Mouse (Mus musculus) brain, embryonic 14.5 days (tissue): ENCODE measurements around the gene Grasp.

Experiments
- CTCF ChIP-seq: fragments of 200-500 bp; IDR thresholded peaks from 2 replicates; pipeline ENCODE4 v1.5.1; 2012; ENCODE audit warnings: inconsistent platforms, mild to moderate bottlenecking, moderate library complexity, borderline replicate concordance; ENCODE audit not compliant: insufficient read depth, insufficient read length; ENCODE audit errors: extremely low read depth
- POLR2A ChIP-seq: fragments of 200-500 bp; IDR thresholded peaks from 2 replicates; pipeline ENCODE4 v1.6.1; 2012; ENCODE audit warnings: mild to moderate bottlenecking, inconsistent platforms, borderline replicate concordance; ENCODE audit not compliant: poor library complexity, insufficient read depth, insufficient read length, severe bottlenecking; ENCODE audit errors: extremely low read depth

DNA sequence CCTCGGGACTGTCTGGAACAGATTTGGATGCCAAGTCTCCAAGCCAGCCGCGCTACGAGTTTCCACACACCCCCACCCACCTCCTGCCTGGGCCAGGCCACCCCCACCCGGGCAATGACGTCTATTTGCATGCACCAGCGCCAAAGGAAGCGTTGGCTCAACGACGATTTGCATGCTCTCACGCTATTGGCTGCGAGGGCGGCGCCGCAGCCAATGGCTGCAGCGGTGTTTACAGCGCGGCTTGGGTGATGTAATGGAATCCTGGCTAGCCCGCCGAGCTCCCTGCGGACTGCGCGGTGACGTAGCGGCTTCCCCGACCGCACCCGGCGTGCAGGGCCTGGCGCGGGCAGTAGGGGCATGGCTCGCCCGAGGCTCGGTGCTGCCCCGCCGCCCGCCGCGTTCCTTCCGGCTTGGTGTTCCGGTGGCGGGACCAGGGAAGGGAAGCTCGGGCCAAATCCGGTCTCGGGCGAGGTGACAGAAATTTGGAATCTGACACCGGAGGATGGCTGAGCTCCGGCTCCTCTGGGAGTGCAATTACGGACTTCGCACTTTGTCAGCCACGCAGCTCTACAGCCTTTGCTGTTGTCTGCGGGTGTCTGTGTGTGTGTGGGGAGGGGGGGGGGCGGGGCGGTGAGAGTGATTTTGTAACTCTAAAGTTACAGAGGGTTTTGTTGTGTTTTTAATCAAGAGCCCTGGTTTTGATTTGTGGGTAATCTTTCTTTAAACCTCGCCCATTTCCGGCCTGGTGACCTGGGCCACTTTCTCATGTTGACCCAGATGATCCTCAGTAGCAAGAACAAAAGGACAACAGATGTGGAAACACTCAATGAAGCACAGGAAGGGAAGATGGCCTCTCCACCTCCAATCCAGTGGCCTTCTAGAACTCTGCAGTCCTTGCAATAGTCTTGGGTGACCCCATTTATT is 22.5 kb downstream of the Grasp start:
- TF ChIP-seq POLR2A (peak; percentile 87), CTCF (peak; percentile 12; the same call in 1 of the 2 replicates)
